Mouse (Mus musculus) erythroblast, embryonic 14.5 days (primary cell): ENCODE data around the gene Nat8f2.

Experiments
- GATA1 ChIP-seq: IDR thresholded peaks from 2 replicates; pipeline ENCODE4 v1.6.1; 2012; ENCODE audit warnings: low read length, inconsistent platforms, mixed read lengths
- TAL1 ChIP-seq: IDR thresholded peaks from 3 replicates; pipeline ENCODE4 v1.6.1; 2012; ENCODE audit warnings: low read length, inconsistent platforms, mixed read lengths

- no peak for TF ChIP-seq GATA1
- no peak for TF ChIP-seq TAL1
Measured at GRCm38 (mm10) chr6:85863136-85863535, 5.8 kb downstream of the Nat8f2 start.
